8 mouse cellular contexts compared by ENCODE assay signal in the genomic region with DNA sequence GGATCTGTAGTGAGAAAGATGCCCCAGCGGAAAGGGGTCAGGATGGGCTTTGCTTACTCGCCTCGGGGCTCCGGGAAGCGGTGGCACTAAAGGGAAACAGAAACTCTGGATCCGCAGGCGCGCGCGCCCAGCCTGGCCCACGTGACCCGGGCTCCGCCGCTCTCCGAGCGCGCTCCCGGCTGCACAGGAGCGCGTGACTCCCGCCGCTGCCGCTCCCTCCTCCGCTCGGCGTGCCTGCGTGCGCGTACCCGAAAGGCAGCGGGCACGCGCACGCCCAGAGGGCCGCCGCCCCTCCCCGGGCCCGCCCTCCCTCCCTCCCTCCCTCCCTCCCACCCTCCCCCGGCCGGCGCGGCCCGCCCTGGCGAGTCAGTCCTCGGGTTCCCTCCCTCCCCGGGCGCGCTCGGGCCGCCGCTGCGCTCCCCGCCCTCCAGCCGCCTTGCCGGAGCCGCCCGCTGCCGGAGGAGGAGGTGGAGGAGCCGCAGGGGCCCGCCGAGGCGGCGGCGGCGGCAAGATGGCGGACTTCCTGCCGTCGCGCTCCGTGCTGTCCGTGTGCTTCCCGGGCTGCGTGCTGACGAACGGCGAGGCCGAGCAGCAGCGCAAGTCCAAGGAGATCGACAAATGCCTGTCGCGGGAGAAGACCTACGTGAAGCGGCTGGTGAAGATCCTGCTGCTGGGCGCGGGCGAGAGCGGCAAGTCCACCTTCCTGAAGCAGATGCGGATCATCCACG. TPM values are rescaled to one million over a fixed set of nuclear protein-coding genes. Genes with fewer than 3 reads are reported as not detected.
DNase-seq lines count a peak whose midpoint lies in the region; ATAC-seq and TF ChIP-seq lines count a peak whose summit lies in the region.

TSS of gene Gna13 (plus strand) at position 369 of the 728 bp plus-strand sequence.

- H3K9ac ChIP-seq in hindbrain, embryonic 14.5 days, result peak within 1 kb of the TSS; percentile 95

- H3K27ac ChIP-seq in hindbrain, embryonic 14.5 days, result peak within 1 kb of the TSS; percentile 95

- POLR2A ChIA-PET in Patski (lab: Charles Lee), result no interaction called here

- H3K9me3 ChIP-seq in hindbrain, embryonic 14.5 days (ENCODE audit: control insufficient read depth, low read length), result no peaks in the 10 kb centered on the region

- DNase-seq in Patski (ENCODE audit: low read depth, low spot score), result no peak
- DNase-seq in cerebellum, postnatal 14 days, result peak; percentile 93 to 94
- peak; percentile 72 to 79 for DNase-seq in frontal cortex, postnatal 25 days (ENCODE audit: low spot score in 2 of 2)
- DNase-seq in hindbrain, embryonic 14.5 days (ENCODE audit: low spot score), result peak; percentile 95
- peak; percentile 88 to 89 for DNase-seq in layer of hippocampus, postnatal 36 days
- DNase-seq in lung, postnatal 36 days, result peak; percentile 92
- DNase-seq in retina, postnatal 1 day, result peak; percentile 96
- DNase-seq in urinary bladder, adult 18-20 months (ENCODE audit: low spot score in 2 of 2), result peak; percentile 81 to 87

- TF ChIP-seq CTCF in Patski (IDR thresholded peaks at IDR 0.05), result no peak

- H3K36me3 ChIP-seq in hindbrain, embryonic 14.5 days (replicated peaks; ENCODE audit: control insufficient read depth, insufficient read depth), result peaks cover 23% of the 10 kb centered on the region

- peak; percentile 79 for ATAC-seq in Patski
- ATAC-seq in hindbrain, embryonic 14.5 days (ENCODE audit: low FRiP score), result peak; percentile 79

- under 1% methylated on average over 44 of the region's 89 CpGs for whole genome bisulfite sequencing in hindbrain, embryonic 14.5 days

- H3K4me1 ChIP-seq in hindbrain, embryonic 14.5 days (replicated peaks; ENCODE audit: control insufficient read depth, insufficient read depth, low read length), result peaks cover 40% of the 10 kb centered on the region

- CTCF ChIA-PET in Patski (lab: Charles Lee), result no interaction called here

- no peaks in the 10 kb centered on the region for H3K27me3 ChIP-seq in Patski
- 0 out of 2 replicates have a peak, but pooled peaks cover 3% of the 10 kb centered on the region for H3K27me3 ChIP-seq in hindbrain, embryonic 14.5 days (ENCODE audit: control insufficient read depth, insufficient read depth, low read length)

- H3K4me2 ChIP-seq in hindbrain, embryonic 14.5 days (replicated peaks), result peak within 1 kb of the TSS; percentile 66

- in situ Hi-C loops in Patski (cut with MboI; ENCODE audit: low pct_unique_long_range_greater_than_20kb), result loop anchor here (5.0 kb wide), 1 partner anchor 65 kb away; the partner anchor contains the start of gene Amz2

- H3K4me3 ChIP-seq in hindbrain, embryonic 14.5 days (replicated peaks; ENCODE audit: low read length), result peak within 1 kb of the TSS; percentile 98

RNA-seq across cellular contexts. Expression of gene Gna13, which starts in this region (rescaled TPM):
- polyA plus RNA-seq in Patski (2021), result 50.4 TPM
- 21.8 and 24.4 TPM in 2 replicates for polyA plus RNA-seq in hindbrain, embryonic 14.5 days (2014; fragmentation: Nextera tagmentation; extraction: Ambion mirVana)
- total RNA-seq in layer of hippocampus, postnatal 36 days (2021), result 10 to 100 TPM; 53.5 to 54.8 TPM
